Mouse (Mus musculus) kidney, adult 18-20 months (tissue): ENCODE results near the gene Tmpo.

Experiments used
- DNase-seq: peaks from one replicate; pipeline ENCODE4 v3.0.0; 2021

The Tmpo gene

DNA sequence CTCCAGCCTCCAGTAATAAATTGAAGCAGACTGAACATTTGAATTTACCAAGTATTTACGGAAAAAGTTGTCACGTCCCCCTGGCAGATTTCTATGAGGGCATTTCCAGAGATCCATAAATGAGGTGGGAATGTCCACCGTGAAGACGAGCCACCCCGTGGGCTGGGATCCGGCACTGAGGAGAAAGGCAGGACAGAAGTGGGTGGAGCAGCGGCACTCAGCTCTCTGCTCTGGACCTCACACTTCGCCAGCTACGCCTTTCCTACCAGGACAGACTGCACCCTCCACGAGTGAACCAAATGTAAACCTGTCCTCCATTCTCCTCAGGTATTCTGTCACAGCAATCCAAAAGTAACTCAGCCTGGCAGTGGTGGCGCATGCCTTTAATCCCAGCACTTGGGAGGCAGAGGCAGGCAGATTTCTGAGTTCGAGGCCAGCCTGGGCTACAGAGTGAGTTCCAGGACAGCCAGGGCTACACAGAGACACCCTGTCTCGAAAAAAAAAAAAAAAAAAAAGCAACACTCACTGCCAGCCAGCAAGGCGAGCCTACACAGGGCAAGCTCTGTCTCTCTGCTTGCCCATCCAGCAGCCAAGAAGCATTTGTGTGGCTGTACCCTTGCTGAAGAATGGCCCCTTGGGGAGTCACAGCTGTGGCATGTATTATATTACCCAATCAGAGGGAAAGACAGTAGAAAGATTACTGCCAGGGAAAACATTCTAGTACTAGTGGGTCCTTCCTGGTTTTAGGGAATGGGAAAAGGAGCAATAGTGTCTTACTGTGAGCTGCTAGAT, 78.1 kb downstream of the Tmpo start:
- no peak for DNase-seq

GRCm38 (mm10) chr10:91101936-91102335, 79.2 kb downstream of the Tmpo start:
- no peak for DNase-seq

GRCm38 (mm10) chr10:91100101-91100500, 81.0 kb downstream of the Tmpo start:
- no peak for DNase-seq

DNA sequence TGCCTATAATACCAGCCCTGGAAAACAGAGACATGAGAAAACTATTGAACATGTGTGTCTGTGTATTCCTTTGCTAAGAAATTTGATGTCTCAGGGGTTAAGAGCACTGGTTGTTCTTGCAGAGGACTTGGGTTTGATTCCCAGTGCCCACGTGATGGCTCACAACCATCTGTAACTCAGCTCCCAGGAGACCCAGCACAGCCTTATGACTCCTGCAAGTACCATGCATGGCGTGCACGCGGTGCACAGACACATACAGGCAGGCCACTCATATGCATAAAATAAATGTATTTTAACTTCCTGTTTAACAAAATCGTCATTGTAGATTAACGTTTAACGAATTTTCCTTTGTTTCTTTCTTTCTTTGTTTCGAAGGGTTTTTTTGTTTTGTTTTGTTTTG, 83.1 kb downstream of the Tmpo start:
- DNase-seq: no peak
